Mouse (Mus musculus) ES-Bruce4 (cell line): Measurements from ENCODE around the gene Rabl2. TPM values are rescaled to one million over a fixed set of nuclear protein-coding genes. Genes with fewer than 3 reads are reported as not detected.

ENCODE experiments used
- H3K27ac ChIP-seq: 2 replicates; pipeline ENCODE4 v1.5.1; 2012; ENCODE audit warnings: low read length, inconsistent platforms; ENCODE audit not compliant: insufficient read depth
- H3K27me3 ChIP-seq: 2 replicates; pipeline ENCODE4 v1.6.1; 2012; ENCODE audit warnings: mild to moderate bottlenecking, low read length, inconsistent platforms; ENCODE audit not compliant: control insufficient read depth, poor library complexity, insufficient read depth, severe bottlenecking
- H3K36me3 ChIP-seq: 2 replicates; pipeline ENCODE4 v1.6.1; 2012; ENCODE audit warnings: inconsistent platforms, mild to moderate bottlenecking, low read length, moderate library complexity; ENCODE audit not compliant: control insufficient read depth, poor library complexity, insufficient read depth, severe bottlenecking
- H3K4me1 ChIP-seq: one replicate; pipeline ENCODE4 v1.8.1; 2011; ENCODE audit warnings: low read length; ENCODE audit not compliant: control insufficient read depth, insufficient read depth
- H3K4me3 ChIP-seq: 2 replicates; pipeline ENCODE4 v1.5.1; 2011; ENCODE audit warnings: low read depth, mild to moderate bottlenecking, low read length
- H3K9ac ChIP-seq: 2 replicates; pipeline ENCODE4 v1.6.1; 2012; ENCODE audit warnings: low read depth, mild to moderate bottlenecking, inconsistent platforms; ENCODE audit not compliant: poor library complexity, severe bottlenecking
- H3K9me3 ChIP-seq: replicated peaks from 2 replicates; pipeline ENCODE4 v1.6.1; 2012; ENCODE audit warnings: mild to moderate bottlenecking, low read length, inconsistent platforms; ENCODE audit not compliant: control insufficient read depth, poor library complexity, insufficient read depth, severe bottlenecking
- CTCF ChIP-seq: IDR thresholded peaks from one replicate; pipeline ENCODE4 v1.8.1; 2011; ENCODE audit warnings: low read depth, low read length
- EP300 ChIP-seq: IDR thresholded peaks from 2 replicates; pipeline ENCODE4 v1.6.1; 2011; ENCODE audit warnings: low read depth, low read length; ENCODE audit not compliant: insufficient read depth
- POLR2A ChIP-seq: IDR thresholded peaks from one replicate; pipeline ENCODE4 v1.8.1; 2011; ENCODE audit warnings: low read length; ENCODE audit not compliant: insufficient read depth
- polyA plus RNA-seq: library from polyadenylated mRNA; stranded (reverse); fragments of >200 nt; gene quantifications from 2 replicates; pipeline ENCODE4 v1.2.4, GENCODE M21; 2011; ENCODE audit warnings: low read depth; ENCODE audit not compliant: missing spikeins, insufficient read depth, insufficient read length

Rabl2 gene
- polyA plus RNA-seq, 1 experiment, result 12.6 TPM

DNA sequence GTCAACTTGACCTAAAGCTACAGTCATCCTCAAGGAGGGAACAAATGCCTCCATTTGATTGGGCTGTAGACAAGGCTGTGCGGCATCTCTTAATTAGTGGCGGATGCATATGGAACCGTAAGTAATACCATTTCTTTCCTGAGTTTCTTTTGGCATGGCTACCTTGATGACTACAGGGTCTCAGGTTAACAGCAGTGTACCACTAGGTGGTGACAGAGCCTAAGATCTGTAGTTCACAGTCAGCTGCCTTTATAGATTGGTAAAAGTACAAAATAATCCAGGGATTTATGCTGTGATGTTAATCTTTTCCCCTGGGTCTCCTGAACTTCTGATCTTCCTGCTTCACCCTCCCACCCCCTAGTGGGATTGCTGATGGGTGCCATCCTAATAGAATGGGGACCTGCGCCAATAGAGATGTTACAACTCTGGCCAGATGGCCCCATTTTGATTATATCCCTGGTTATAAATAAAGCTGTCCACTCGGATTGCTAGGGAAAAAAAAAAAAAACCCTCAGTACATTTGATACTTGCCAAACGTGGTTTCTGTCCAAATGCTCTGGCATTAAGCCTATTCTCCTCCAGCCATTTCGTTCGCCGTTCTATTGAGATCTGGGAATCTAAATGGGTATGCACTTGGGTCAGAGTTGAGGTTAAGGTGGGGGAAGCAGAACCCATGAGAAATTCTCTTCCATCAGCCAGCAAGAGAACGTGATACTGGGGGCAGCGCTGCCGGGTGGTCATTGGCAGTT, 14.3 kb upstream of the Rabl2 start:
- Histone ChIP-seq H3K9ac (no peak overlapping the region), H3K27me3 (no peaks in the 10 kb centered on the region), H3K36me3 (no peaks in the 10 kb centered on the region), H3K27ac (no peak overlapping the region), H3K4me1 (no peaks in the 10 kb centered on the region), H3K4me3 (no peak overlapping the region), H3K9me3 (no peaks in the 10 kb centered on the region)
- no peak for TF ChIP-seq CTCF
- no peak for TF ChIP-seq POLR2A
- TF ChIP-seq EP300, result no peak

DNA sequence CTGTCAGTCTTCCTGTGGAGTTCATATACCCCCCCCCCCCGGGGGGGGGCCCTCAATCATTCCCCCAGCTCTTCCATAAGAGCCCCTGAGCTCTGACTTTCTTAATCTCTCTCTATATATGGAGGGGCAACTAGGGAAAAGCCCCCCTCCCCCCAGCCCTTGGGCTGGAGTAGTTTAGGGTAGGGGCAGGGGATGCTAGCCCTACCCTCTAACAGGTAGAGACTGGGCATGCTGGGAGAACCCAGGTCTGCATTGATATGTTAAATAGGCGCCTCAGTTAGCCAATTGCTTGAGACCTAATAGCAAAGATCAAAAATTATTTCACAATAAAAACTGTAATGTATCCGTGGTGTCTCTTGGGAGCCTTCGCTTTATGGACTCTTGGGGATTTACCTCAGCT, 825 bp upstream of the Rabl2 start:
- Histone ChIP-seq H3K27me3 (no peaks in the 10 kb centered on the region), H3K27ac (no peak overlapping the region), H3K4me3 (no peak overlapping the region), H3K9ac (peak overlapping the region; percentile 32; the same call in 1 of the 2 replicates), H3K9me3 (no peaks in the 10 kb centered on the region), H3K36me3 (no peaks in the 10 kb centered on the region), H3K4me1 (no peaks in the 10 kb centered on the region)
- TF ChIP-seq POLR2A, result no peak
- no peak for TF ChIP-seq EP300
- no peak for TF ChIP-seq CTCF

DNA sequence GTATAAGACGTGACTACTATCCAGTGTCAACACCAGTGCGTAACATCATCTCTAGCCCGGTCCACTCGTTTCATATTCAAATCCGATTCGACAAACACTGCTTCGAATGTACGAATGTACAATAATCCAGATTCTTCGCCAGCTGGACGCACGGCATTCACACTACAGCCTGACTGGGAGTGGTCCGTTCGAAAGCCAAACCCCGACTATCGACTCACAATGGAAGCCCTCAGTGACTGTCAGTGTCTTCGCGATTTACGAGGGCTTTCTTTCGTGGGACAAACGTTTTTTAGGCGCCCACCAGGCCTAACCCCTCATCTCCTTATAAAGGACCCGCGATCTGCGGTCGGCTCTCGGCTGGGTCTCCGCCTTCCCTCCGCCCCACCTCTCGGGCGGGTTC, 406 bp downstream of the Rabl2 start:
- Histone ChIP-seq H3K9ac (peak overlapping the region; percentile 45), H3K9me3 (no peaks in the 10 kb centered on the region), H3K36me3 (no peaks in the 10 kb centered on the region), H3K4me1 (no peaks in the 10 kb centered on the region), H3K27ac (no peak overlapping the region), H3K4me3 (peak overlapping the region; percentile 57), H3K27me3 (no peaks in the 10 kb centered on the region)
- TF ChIP-seq EP300 (no peak), CTCF (no peak), POLR2A (no peak)

DNA sequence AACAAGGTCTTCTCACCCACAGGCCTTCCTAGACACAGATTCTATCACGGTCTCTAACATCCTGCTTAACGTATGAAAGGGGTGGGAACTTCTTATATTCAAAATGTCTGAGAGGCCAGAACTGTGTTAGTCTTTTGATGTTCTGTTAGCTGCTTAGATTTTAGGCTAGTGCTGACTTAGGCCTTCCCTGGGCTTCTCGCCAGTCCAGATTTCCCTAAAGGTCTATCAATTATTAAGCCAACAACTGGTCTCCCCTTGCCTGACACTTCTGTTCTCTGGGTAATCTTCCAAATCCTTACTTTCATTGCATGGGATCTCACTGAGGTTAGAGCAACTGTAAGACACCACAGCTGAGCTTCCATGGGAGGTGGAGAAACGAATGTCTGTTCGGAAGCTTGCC, 2.6 kb downstream of the Rabl2 start:
- Histone ChIP-seq H3K4me1 (no peaks in the 10 kb centered on the region), H3K27me3 (no peaks in the 10 kb centered on the region), H3K4me3 (no peak overlapping the region), H3K36me3 (no peaks in the 10 kb centered on the region), H3K9me3 (no peaks in the 10 kb centered on the region), H3K27ac (no peak overlapping the region), H3K9ac (no peak overlapping the region)
- TF ChIP-seq CTCF (no peak), POLR2A (no peak), EP300 (no peak)

DNA sequence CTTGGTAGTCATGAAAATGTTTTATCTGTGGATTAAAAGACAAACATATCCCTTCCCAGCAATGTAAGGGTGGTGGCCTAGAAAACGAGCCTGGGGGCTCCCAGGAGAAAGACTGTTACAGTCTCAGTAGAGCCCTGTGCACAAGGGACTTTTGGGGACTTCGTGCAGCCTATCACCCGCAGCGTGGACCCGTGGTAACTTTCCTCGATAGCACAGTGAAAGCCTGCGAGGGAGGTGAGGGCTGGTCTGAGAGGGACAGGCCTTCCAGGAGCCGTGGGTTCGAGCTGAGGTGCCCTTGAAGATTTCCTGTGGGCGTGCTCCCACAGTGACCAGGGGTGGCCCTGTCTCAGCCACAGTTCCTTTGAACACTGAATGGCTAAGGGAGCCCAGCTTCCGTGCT, 6.1 kb downstream of the Rabl2 start:
- no peaks in the 10 kb centered on the region for H3K36me3 ChIP-seq
- H3K27ac ChIP-seq, result no peak overlapping the region
- no peak overlapping the region for H3K4me3 ChIP-seq
- no peaks in the 10 kb centered on the region for H3K27me3 ChIP-seq
- no peaks in the 10 kb centered on the region for H3K4me1 ChIP-seq
- H3K9me3 ChIP-seq, result no peaks in the 10 kb centered on the region
- TF ChIP-seq EP300 (no peak), CTCF (no peak), POLR2A (no peak)
- H3K9ac ChIP-seq, result no peak overlapping the region

DNA sequence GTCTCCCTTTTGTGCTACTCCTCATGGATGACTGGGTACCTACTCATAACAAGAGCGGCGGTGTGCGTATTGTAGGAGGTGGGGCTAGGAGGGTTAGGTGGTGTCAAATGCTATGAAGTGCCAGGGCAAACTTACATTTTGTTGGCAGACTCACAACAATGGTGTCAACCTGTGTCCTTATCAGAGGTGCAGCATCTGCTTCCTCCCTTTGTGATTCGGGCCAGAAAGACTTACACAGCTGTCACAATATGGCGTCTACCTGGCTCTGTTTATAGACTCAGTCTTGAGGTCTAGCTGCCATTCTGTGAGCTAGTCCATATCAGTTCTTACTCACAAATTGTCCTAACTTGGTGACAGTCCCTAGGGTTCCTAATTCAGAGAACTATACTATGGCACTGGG, 6.6 kb downstream of the Rabl2 start:
- Histone ChIP-seq H3K4me1 (no peaks in the 10 kb centered on the region), H3K36me3 (no peaks in the 10 kb centered on the region), H3K4me3 (no peak overlapping the region), H3K9ac (no peak overlapping the region), H3K27me3 (no peaks in the 10 kb centered on the region), H3K9me3 (no peaks in the 10 kb centered on the region), H3K27ac (no peak overlapping the region)
- no peak for TF ChIP-seq POLR2A
- no peak for TF ChIP-seq CTCF
- TF ChIP-seq EP300, result no peak
